In the genomic region with DNA sequence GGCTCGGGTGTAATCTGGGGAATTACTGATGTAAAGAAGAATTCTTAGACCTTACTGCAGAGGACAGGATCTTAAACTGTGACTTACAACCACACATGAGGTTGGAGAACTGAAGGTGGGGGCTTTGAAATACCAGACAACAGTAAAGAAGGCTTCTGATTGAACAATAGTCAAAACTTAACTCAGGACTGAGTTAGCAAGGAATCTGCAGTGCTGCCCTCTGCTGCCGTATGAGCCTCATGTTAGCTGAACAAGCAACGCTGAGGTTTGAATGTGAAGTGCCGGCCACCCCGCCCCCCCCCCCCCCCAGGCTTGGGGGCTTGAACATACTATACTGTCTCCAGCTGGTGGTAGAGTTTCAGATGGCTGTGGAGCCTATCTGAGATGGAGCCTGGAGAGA, we compare ENCODE assay signal across 14 mouse cellular contexts.
DNase-seq lines count a peak whose midpoint lies in the region; ATAC-seq and TF ChIP-seq lines count a peak whose summit lies in the region.
"Had no signal": no experiment of that assay in that cellular context is flagged by ENCODE, and none has a peak within 500 bp of the region (broad histone marks: within the 10 kb centered on the region; RNA-seq: fewer than 3 reads in every experiment).

No protein-coding gene starts in this region.

- no peaks in the 10 kb centered on the region for H3K27me3 ChIP-seq in intestine, postnatal 0 days (replicated peaks; ENCODE audit: control insufficient read depth, insufficient read depth, low read length)
- H3K27me3 ChIP-seq in intestine, embryonic 16.5 days (replicated peaks; ENCODE audit: control insufficient read depth, insufficient read depth, low read length), result no peaks in the 10 kb centered on the region
- no peaks in the 10 kb centered on the region for H3K27me3 ChIP-seq in midbrain, embryonic 11.5 days (ENCODE audit: control insufficient read depth, insufficient read depth, low read length)
- H3K27me3 ChIP-seq in midbrain, embryonic 16.5 days (ENCODE audit: control insufficient read depth, insufficient read depth, low read depth, low read length), result no peaks in the 10 kb centered on the region
- H3K27me3 ChIP-seq: limb, embryonic 13.5 days; lung, embryonic 15.5 days had no signal

- peaks cover 16% of the 10 kb centered on the region; the same call in 1 of the 2 replicates for H3K36me3 ChIP-seq in intestine, postnatal 0 days (ENCODE audit: control insufficient read depth, insufficient read depth)
- H3K36me3 ChIP-seq in intestine, embryonic 16.5 days (ENCODE audit: control insufficient read depth, insufficient read depth, low read length), result no peaks in the 10 kb centered on the region
- no peaks in the 10 kb centered on the region for H3K36me3 ChIP-seq in midbrain, embryonic 11.5 days (ENCODE audit: control insufficient read depth, insufficient read depth, low read length)
- no peaks in the 10 kb centered on the region for H3K36me3 ChIP-seq in midbrain, embryonic 16.5 days (ENCODE audit: control insufficient read depth, insufficient read depth, low read length)
- H3K36me3 ChIP-seq: lung, embryonic 15.5 days had no signal

- ATAC-seq in intestine, postnatal 0 days, result no peak
- no peak for ATAC-seq in intestine, embryonic 16.5 days
- ATAC-seq in midbrain, embryonic 11.5 days (ENCODE audit: low FRiP score), result no peak
- no peak for ATAC-seq in midbrain, embryonic 16.5 days

- WGBS in intestine, postnatal 0 days, result 58% methylated on average over 5 of the region's 5 CpGs
- WGBS in intestine, embryonic 16.5 days, result 50% methylated on average over 5 of the region's 5 CpGs
- 42% methylated on average over 4 of the region's 5 CpGs for WGBS in midbrain, embryonic 11.5 days
- WGBS in midbrain, embryonic 16.5 days, result 49% methylated on average over 5 of the region's 5 CpGs

- no peaks in the 10 kb centered on the region for H3K4me1 ChIP-seq in intestine, postnatal 0 days (replicated peaks; ENCODE audit: control insufficient read depth, insufficient read depth, low read length)
- no peaks in the 10 kb centered on the region for H3K4me1 ChIP-seq in intestine, embryonic 16.5 days (ENCODE audit: control insufficient read depth, insufficient read depth, low read length)
- H3K4me1 ChIP-seq in midbrain, embryonic 11.5 days (ENCODE audit: control insufficient read depth, insufficient read depth, low read length), result no peaks in the 10 kb centered on the region
- H3K4me1 ChIP-seq in midbrain, embryonic 16.5 days (ENCODE audit: control insufficient read depth, insufficient read depth, low read length), result no peaks in the 10 kb centered on the region
- H3K4me1 ChIP-seq: lung, embryonic 15.5 days had no signal

- peak; percentile 44 for TF ChIP-seq CTCF in intestine, postnatal 0 days (IDR thresholded peaks at IDR 0.05; ENCODE audit: low read depth)

- H3K9ac ChIP-seq in intestine, postnatal 0 days (ENCODE audit: low read depth, low read length), result no peak overlapping the region
- H3K9ac ChIP-seq in intestine, embryonic 16.5 days (ENCODE audit: low read depth, low read length), result no peak overlapping the region
- H3K9ac ChIP-seq in midbrain, embryonic 11.5 days (ENCODE audit: low read length), result no peak overlapping the region
- no peak overlapping the region for H3K9ac ChIP-seq in midbrain, embryonic 16.5 days (ENCODE audit: low read depth, low read length)
- H3K9ac ChIP-seq: limb, embryonic 13.5 days; lung, embryonic 15.5 days had no signal

- H3K9me3 ChIP-seq in intestine, postnatal 0 days (ENCODE audit: control insufficient read depth), result no peaks in the 10 kb centered on the region
- no peaks in the 10 kb centered on the region for H3K9me3 ChIP-seq in intestine, embryonic 16.5 days (ENCODE audit: control insufficient read depth, low read length)
- no peaks in the 10 kb centered on the region for H3K9me3 ChIP-seq in midbrain, embryonic 11.5 days (ENCODE audit: control insufficient read depth, low read length)
- H3K9me3 ChIP-seq in midbrain, embryonic 16.5 days (replicated peaks; ENCODE audit: control insufficient read depth, low read length, poor library complexity, severe bottlenecking), result no peaks in the 10 kb centered on the region
- H3K9me3 ChIP-seq: limb, embryonic 13.5 days; lung, embryonic 15.5 days had no signal

- no peak overlapping the region for H3K4me2 ChIP-seq in intestine, postnatal 0 days (replicated peaks; ENCODE audit: low read depth)
- no peak overlapping the region for H3K4me2 ChIP-seq in intestine, embryonic 16.5 days (ENCODE audit: low read depth, low read length)
- no peak overlapping the region for H3K4me2 ChIP-seq in midbrain, embryonic 11.5 days
- H3K4me2 ChIP-seq in midbrain, embryonic 16.5 days (ENCODE audit: low read length), result no peak overlapping the region
- H3K4me2 ChIP-seq: limb, embryonic 13.5 days; lung, embryonic 15.5 days had no signal

- no peak overlapping the region for H3K27ac ChIP-seq in intestine, postnatal 0 days (ENCODE audit: low read depth, low read length)
- H3K27ac ChIP-seq in intestine, embryonic 16.5 days (ENCODE audit: low read length), result no peak overlapping the region
- H3K27ac ChIP-seq in midbrain, embryonic 11.5 days (ENCODE audit: low read depth, low read length), result no peak overlapping the region
- H3K27ac ChIP-seq in midbrain, embryonic 16.5 days (ENCODE audit: low read length), result no peak overlapping the region
- H3K27ac ChIP-seq: limb, embryonic 13.5 days; lung, embryonic 15.5 days had no signal

- peak; percentile 67 for DNase-seq in midbrain, embryonic 11.5 days (ENCODE audit: low spot score, missing footprints)
- peak; percentile 36 for DNase-seq in brain, adult 2 months (ENCODE audit: low read depth, low spot score)
- peak; percentile 28 for DNase-seq in retina, postnatal 1 day
- no peak for DNase-seq in adipocyte (ENCODE audit: low spot score)
- DNase-seq in thymus, postnatal 36 days, result no peak
- DNase-seq: adrenal gland, postnatal 36 days; cerebellum, adult 11-12 months; heart, postnatal 36 days; right cerebral cortex, postnatal 14 days had no signal

- H3K4me3 ChIP-seq in intestine, postnatal 0 days (ENCODE audit: low read depth, low read length), result no peak overlapping the region
- no peak overlapping the region for H3K4me3 ChIP-seq in intestine, embryonic 16.5 days (ENCODE audit: low read length)
- H3K4me3 ChIP-seq in midbrain, embryonic 11.5 days (ENCODE audit: low read depth, low read length), result no peak overlapping the region
- H3K4me3 ChIP-seq in midbrain, embryonic 16.5 days (ENCODE audit: low read depth, low read length), result no peak overlapping the region
- H3K4me3 ChIP-seq: limb, embryonic 13.5 days; lung, embryonic 15.5 days had no signal

Comparison
In these comparisons a context has a peak if more than half of its experiments do, and no peak if none do; other contexts are left out.
1. DNase-seq: peak in midbrain, embryonic 11.5 days (single experiment), brain, adult 2 months (single experiment) and retina, postnatal 1 day (single experiment); none in adipocyte (single experiment) and thymus, postnatal 36 days (0 of 2).